ENCODE assay signal across 9 mouse cellular contexts in the genomic region with DNA sequence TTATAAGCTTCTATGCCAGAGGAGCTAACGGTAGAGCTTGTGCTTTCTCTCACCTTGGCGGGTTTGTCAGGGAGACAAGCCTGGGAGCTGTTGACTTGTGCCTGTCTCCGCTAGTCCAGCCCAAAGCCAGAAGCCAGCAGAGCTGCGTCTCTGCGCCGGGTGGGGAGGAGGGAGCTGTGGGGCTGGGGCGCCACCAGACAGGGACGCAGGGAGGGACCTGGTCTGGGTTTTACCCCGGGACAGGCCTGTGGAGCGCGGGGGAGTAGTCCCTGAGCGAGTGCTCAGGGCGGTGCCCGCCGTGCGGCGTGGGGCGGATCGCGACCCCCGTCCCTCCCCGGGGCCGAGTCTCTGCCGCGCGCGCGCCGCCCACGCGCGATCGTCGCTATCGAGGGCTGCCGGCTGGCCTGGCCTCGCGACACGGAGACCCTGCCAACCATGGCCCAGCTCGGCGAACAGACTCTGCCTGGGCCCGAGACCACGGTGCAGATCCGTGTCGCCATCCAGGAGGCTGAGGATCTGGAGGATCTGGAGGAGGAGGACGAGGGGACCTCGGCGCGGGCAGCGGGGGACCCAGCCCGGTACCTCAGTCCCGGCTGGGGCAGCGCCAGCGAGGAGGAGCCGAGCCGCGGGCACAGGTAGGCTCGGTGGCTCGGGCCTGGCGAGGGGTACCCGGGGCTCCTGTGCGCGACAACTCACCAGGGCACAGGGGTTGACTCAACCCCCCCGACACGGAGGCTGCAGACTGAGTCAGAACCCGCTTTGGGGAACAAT. TPM values are rescaled to one million over a fixed set of nuclear protein-coding genes. Genes with fewer than 3 reads are reported as not detected.
A peak's percentile ranks its signal among the peaks of the same experiment; 100 is the strongest.
DNase-seq lines count a peak whose midpoint lies in the region; ATAC-seq and TF ChIP-seq lines count a peak whose summit lies in the region.
"Had no signal": no experiment of that assay in that cellular context is flagged by ENCODE, and none has a peak within 500 bp of the region (broad histone marks: within the 10 kb centered on the region; RNA-seq: fewer than 3 reads in every experiment).

A gene (plus strand): TSS at position 219 of the 771 bp plus-strand sequence.

- peak within 1 kb of the TSS; percentile 82 for H3K9ac ChIP-seq in intestine, embryonic 16.5 days (ENCODE audit: low read depth, low read length)
- H3K9ac ChIP-seq in neural tube, embryonic 13.5 days = peak within 1 kb of the TSS; percentile 88

- 6% methylated on average over 50 of the region's 66 CpGs for WGBS in spleen, adult 2 months
- WGBS in intestine, embryonic 16.5 days = 4% methylated on average over 63 of the region's 66 CpGs
- under 1% methylated on average over 62 of the region's 66 CpGs for WGBS in neural tube, embryonic 13.5 days

- no peak for TF ChIP-seq POLR2A in spleen, adult 2 months (IDR thresholded peaks at IDR 0.05; ENCODE audit: low read depth, low read length)

- peak; percentile 50; the same call in 1 of the 2 replicates for ATAC-seq in intestine, embryonic 16.5 days
- peak; percentile 71; the same call in 1 of the 2 replicates for ATAC-seq in neural tube, embryonic 13.5 days (ENCODE audit: low read depth)
- no peak for ATAC-seq in inflammation-experienced regulatory T-cells, adult 6 months
- ATAC-seq: Patski had no signal

- H3K36me3 ChIP-seq in spleen, adult 2 months (ENCODE audit: control insufficient read depth, insufficient read depth, low read length) = no peaks in the 10 kb centered on the region
- H3K36me3 ChIP-seq in intestine, embryonic 16.5 days (ENCODE audit: control insufficient read depth, insufficient read depth, low read length) = no peaks in the 10 kb centered on the region
- H3K36me3 ChIP-seq in neural tube, embryonic 13.5 days = no peaks in the 10 kb centered on the region

- no peaks in the 10 kb centered on the region for H3K9me3 ChIP-seq in intestine, embryonic 16.5 days (ENCODE audit: control insufficient read depth, low read length)
- H3K9me3 ChIP-seq in neural tube, embryonic 13.5 days = no peaks in the 10 kb centered on the region

- no peak for TF ChIP-seq CTCF in spleen, adult 2 months (IDR thresholded peaks at IDR 0.05; ENCODE audit: extremely low read depth, insufficient read depth, insufficient read length, insufficient replicate concordance)

- peak within 1 kb of the TSS; percentile 99 for H3K4me2 ChIP-seq in intestine, embryonic 16.5 days (ENCODE audit: low read depth, low read length)
- H3K4me2 ChIP-seq in neural tube, embryonic 13.5 days = peak within 1 kb of the TSS; percentile 95

- peaks cover 8% of the 10 kb centered on the region for H3K27me3 ChIP-seq in spleen, adult 2 months (ENCODE audit: control insufficient read depth, insufficient read depth, low read length)
- no peaks in the 10 kb centered on the region; the same call in 1 of the 2 replicates for H3K27me3 ChIP-seq in intestine, embryonic 16.5 days (replicated peaks; ENCODE audit: control insufficient read depth, insufficient read depth, low read length)
- H3K27me3 ChIP-seq in neural tube, embryonic 13.5 days = peaks cover 7% of the 10 kb centered on the region
- H3K27me3 ChIP-seq: Patski had no signal

- peak within 1 kb of the TSS; percentile 39; the same call in 1 of the 2 replicates for H3K4me3 ChIP-seq in spleen, adult 2 months (ENCODE audit: extremely low read depth, insufficient read depth, insufficient read length)
- peak within 1 kb of the TSS; percentile 64 for H3K4me3 ChIP-seq in intestine, embryonic 16.5 days (ENCODE audit: low read length)
- peak within 1 kb of the TSS; percentile 54 for H3K4me3 ChIP-seq in neural tube, embryonic 13.5 days

- peak within 1 kb of the TSS; percentile 25; the same call in 1 of the 2 replicates for H3K27ac ChIP-seq in spleen, adult 2 months (ENCODE audit: insufficient read depth, low read length)
- H3K27ac ChIP-seq in intestine, embryonic 16.5 days (ENCODE audit: low read length) = no peak within 1 kb of the TSS
- H3K27ac ChIP-seq in neural tube, embryonic 13.5 days (replicated peaks) = peak within 1 kb of the TSS; percentile 33; the same call in 1 of the 2 replicates

- H3K4me1 ChIP-seq in spleen, adult 2 months (ENCODE audit: control insufficient read depth, insufficient read depth, insufficient read length) = no peaks in the 10 kb centered on the region; the same call in 1 of the 2 replicates
- H3K4me1 ChIP-seq in intestine, embryonic 16.5 days (ENCODE audit: control insufficient read depth, insufficient read depth, low read length) = 0 out of 2 replicates have a peak, but pooled peaks cover 4% of the 10 kb centered on the region
- peaks cover 30% of the 10 kb centered on the region for H3K4me1 ChIP-seq in neural tube, embryonic 13.5 days (replicated peaks)

- DNase-seq in spleen, adult 2 months (ENCODE audit: low read depth in 1 of 2, low spot score in 2 of 2) = no peak
- DNase-seq in spleen, adult 12 weeks (ENCODE audit: low spot score) = no peak
- DNase-seq in embryo, embryonic 10.5 days (ENCODE audit: low spot score) = peak; percentile 57
- peak; percentile 30 to 56 for DNase-seq in gastrocnemius, postnatal 4 days (ENCODE audit: low spot score in 2 of 2)
- DNase-seq in liver = peak; percentile 10

RNA-seq across cellular contexts. Expression of the gene that starts here (rescaled TPM):
- 1.3 and 1.5 TPM in 2 replicates for polyA plus RNA-seq in spleen, adult 2 months (2012; rRNA removed)
- 1 to 10 TPM; 2.4 to 2.9 TPM for total RNA-seq in gastrocnemius, postnatal 4 days (2021)
- polyA plus RNA-seq in intestine, embryonic 16.5 days (2015; fragmentation: Nextera tagmentation; extraction: Ambion mirVana) = 1.6 and 1.7 TPM in 2 replicates
- polyA plus RNA-seq in neural tube, embryonic 13.5 days (2015; fragmentation: Nextera tagmentation; extraction: Ambion mirVana) = 10.6 and 11.9 TPM in 2 replicates
- polyA plus RNA-seq in inflammation-experienced regulatory T-cells, adult 6 months (2017; shearing (Covaris generic)) = not detected
- polyA plus RNA-seq: Patski had no signal

Comparison
In these comparisons a context has a peak if more than half of its experiments do, and no peak if none do; other contexts are left out.
1. DNase-seq: peak in embryo, embryonic 10.5 days (single experiment), gastrocnemius, postnatal 4 days (2 of 2) and liver (single experiment); none in spleen, adult 2 months (0 of 2) and spleen, adult 12 weeks (single experiment).
2. Peak in every context shown above with its lines, with median percentiles within 50 percentile points of each other: H3K4me3 ChIP-seq.